Mouse (Mus musculus) Muller cell, postnatal 12 days (primary cell): ENCODE results near the gene Slc4a4.

ENCODE experiments used
- DNase-seq: peaks from one replicate; pipeline ENCODE4 v3.0.0-alpha.2; 2015; ENCODE audit errors: inconsistent ontology term

Slc4a4 gene

GRCm38 (mm10) chr5:88999793-89000192 lies 113.2 kb downstream of the Slc4a4 start:
- DNase-seq, result no peak

- no peak for DNase-seq
These were observed 114.0 kb downstream of the Slc4a4 start for GRCm38 (mm10) chr5:89000598-89000997.

GRCm38 (mm10) chr5:89010116-89010515 lies 123.5 kb downstream of the Slc4a4 start:
- DNase-seq, result no peak

GRCm38 (mm10) chr5:89012456-89012855 lies 125.8 kb downstream of the Slc4a4 start:
- no peak for DNase-seq

- no peak for DNase-seq
These were observed 128.2 kb downstream of the Slc4a4 start for GRCm38 (mm10) chr5:89014782-89015181.

- DNase-seq, result peak; percentile 14
These were observed 129.3 kb downstream of the Slc4a4 start for GRCm38 (mm10) chr5:89015878-89016277.

GRCm38 (mm10) chr5:89018537-89018936 lies 131.9 kb downstream of the Slc4a4 start:
- DNase-seq, result peak; percentile 74

- DNase-seq, result no peak
These were observed 137.8 kb downstream of the Slc4a4 start for GRCm38 (mm10) chr5:89024413-89024812.

- DNase-seq, result no peak
These were observed 141.0 kb downstream of the Slc4a4 start for GRCm38 (mm10) chr5:89027518-89028085.

GRCm38 (mm10) chr5:89032647-89033046 lies 146.0 kb downstream of the Slc4a4 start:
- no peak for DNase-seq

GRCm38 (mm10) chr5:89033256-89033655 lies 146.6 kb downstream of the Slc4a4 start:
- no peak for DNase-seq

GRCm38 (mm10) chr5:89036147-89036546 lies 149.5 kb downstream of the Slc4a4 start:
- no peak for DNase-seq

- DNase-seq, result no peak
These were observed 154.2 kb downstream of the Slc4a4 start for GRCm38 (mm10) chr5:89040814-89041213.

- DNase-seq, result no peak
These were observed 157.2 kb downstream of the Slc4a4 start for GRCm38 (mm10) chr5:89043846-89044245.

- DNase-seq, result no peak
These were observed 158.2 kb downstream of the Slc4a4 start for GRCm38 (mm10) chr5:89044801-89045200.

GRCm38 (mm10) chr5:89051577-89051976 lies 165.0 kb downstream of the Slc4a4 start:
- no peak for DNase-seq

GRCm38 (mm10) chr5:89052230-89052629 lies 165.6 kb downstream of the Slc4a4 start:
- no peak for DNase-seq

- no peak for DNase-seq
These were observed 169.0 kb downstream of the Slc4a4 start for GRCm38 (mm10) chr5:89055656-89056055.

GRCm38 (mm10) chr5:89056370-89056769 lies 169.8 kb downstream of the Slc4a4 start:
- DNase-seq, result no peak

- DNase-seq, result no peak
These were observed 174.5 kb downstream of the Slc4a4 start for GRCm38 (mm10) chr5:89061097-89061496.

GRCm38 (mm10) chr5:89062286-89062685 lies 175.7 kb downstream of the Slc4a4 start:
- DNase-seq, result no peak

- no peak for DNase-seq
These were observed 180.5 kb downstream of the Slc4a4 start for GRCm38 (mm10) chr5:89067111-89067510.

GRCm38 (mm10) chr5:89068072-89068471 lies 181.5 kb downstream of the Slc4a4 start:
- DNase-seq, result no peak

- DNase-seq, result no peak
These were observed 183.4 kb downstream of the Slc4a4 start for GRCm38 (mm10) chr5:89070051-89070450.
